Mouse (Mus musculus): ENCODE measurements around the gene Npvf. TPM values are rescaled to one million over a fixed set of nuclear protein-coding genes. Genes with fewer than 3 reads are reported as not detected.

Gene Npvf
- polyA plus RNA-seq, 1 experiment: not detected

- no peaks in the 10 kb centered on the region for H3K36me3 ChIP-seq (ENCODE audit: control insufficient read depth, insufficient read depth)
- H3K79me3 ChIP-seq (ENCODE audit: low read depth): no peaks in the 10 kb centered on the region
- no peak overlapping the region for H3K4me3 ChIP-seq (ENCODE audit: insufficient read depth, poor library complexity, severe bottlenecking)
- no peak overlapping the region for H3ac ChIP-seq (ENCODE audit: control insufficient read depth, insufficient read length, low read depth)
- no peaks in the 10 kb centered on the region for H3K79me2 ChIP-seq (ENCODE audit: control insufficient read depth, insufficient read depth)
- TF ChIP-seq USF1 (IDR thresholded peaks at IDR 0.05; ENCODE audit: low read depth): no peak
- no peak for TF ChIP-seq CTCF (IDR thresholded peaks at IDR 0.05; ENCODE audit: control insufficient read depth, insufficient read depth, insufficient read length)
- TF ChIP-seq MAX (IDR thresholded peaks at IDR 0.05): no peak
- no peak for TF ChIP-seq MYOG (IDR thresholded peaks at IDR 0.05; ENCODE audit: control insufficient read depth, extremely low read depth, insufficient read length)
- no peak for TF ChIP-seq CEBPB (IDR thresholded peaks at IDR 0.05; ENCODE audit: low read depth)
- TF ChIP-seq FOSL1 (IDR thresholded peaks at IDR 0.05; ENCODE audit: insufficient read depth, low read length, poor library complexity, severe bottlenecking): no peak
- no peak for TF ChIP-seq MYOD1 (IDR thresholded peaks at IDR 0.05; ENCODE audit: control insufficient read depth, insufficient read length, low read depth)
- no peaks in the 10 kb centered on the region for H3K27me3 ChIP-seq (ENCODE audit: control insufficient read depth, insufficient read depth, insufficient read length)
Measured at GRCm38 (mm10) chr6:50662925-50663583, 8.8 kb upstream of the Npvf start.

- Histone ChIP-seq H3K4me3 (ENCODE audit: insufficient read depth, poor library complexity, severe bottlenecking) (no peak overlapping the region), H3K27me3 (ENCODE audit: control insufficient read depth, insufficient read depth, insufficient read length) (no peaks in the 10 kb centered on the region), H3K36me3 (ENCODE audit: control insufficient read depth, insufficient read depth) (no peaks in the 10 kb centered on the region), H3ac (ENCODE audit: control insufficient read depth, insufficient read length, low read depth) (no peak overlapping the region), H3K79me3 (ENCODE audit: low read depth) (no peaks in the 10 kb centered on the region), H3K79me2 (ENCODE audit: control insufficient read depth, insufficient read depth) (no peaks in the 10 kb centered on the region)
- TF ChIP-seq MYOD1 (IDR thresholded peaks at IDR 0.05; ENCODE audit: control insufficient read depth, insufficient read length, low read depth) (no peak), CTCF (IDR thresholded peaks at IDR 0.05; ENCODE audit: control insufficient read depth, insufficient read depth, insufficient read length) (no peak), USF1 (IDR thresholded peaks at IDR 0.05; ENCODE audit: low read depth) (no peak), MYOG (IDR thresholded peaks at IDR 0.05; ENCODE audit: control insufficient read depth, extremely low read depth, insufficient read length) (no peak), FOSL1 (IDR thresholded peaks at IDR 0.05; ENCODE audit: insufficient read depth, low read length, poor library complexity, severe bottlenecking) (no peak), CEBPB (IDR thresholded peaks at IDR 0.05; ENCODE audit: low read depth) (no peak), MAX (IDR thresholded peaks at IDR 0.05) (no peak)
Measured at GRCm38 (mm10) chr6:50661729-50662128, 7.5 kb upstream of the Npvf start.

- Histone ChIP-seq H3K36me3 (ENCODE audit: control insufficient read depth, insufficient read depth) (no peaks in the 10 kb centered on the region), H3K79me3 (ENCODE audit: low read depth) (no peaks in the 10 kb centered on the region), H3K79me2 (ENCODE audit: control insufficient read depth, insufficient read depth) (no peaks in the 10 kb centered on the region), H3K27me3 (ENCODE audit: control insufficient read depth, insufficient read depth, insufficient read length) (no peaks in the 10 kb centered on the region), H3K4me3 (ENCODE audit: insufficient read depth, poor library complexity, severe bottlenecking) (no peak overlapping the region), H3ac (ENCODE audit: control insufficient read depth, insufficient read length, low read depth) (no peak overlapping the region)
- TF ChIP-seq USF1 (IDR thresholded peaks at IDR 0.05; ENCODE audit: low read depth) (no peak), MAX (IDR thresholded peaks at IDR 0.05) (no peak), CEBPB (IDR thresholded peaks at IDR 0.05; ENCODE audit: low read depth) (no peak), MYOD1 (IDR thresholded peaks at IDR 0.05; ENCODE audit: control insufficient read depth, insufficient read length, low read depth) (no peak), FOSL1 (IDR thresholded peaks at IDR 0.05; ENCODE audit: insufficient read depth, low read length, poor library complexity, severe bottlenecking) (no peak), CTCF (IDR thresholded peaks at IDR 0.05; ENCODE audit: control insufficient read depth, insufficient read depth, insufficient read length) (no peak), MYOG (IDR thresholded peaks at IDR 0.05; ENCODE audit: control insufficient read depth, extremely low read depth, insufficient read length) (no peak)
Measured at GRCm38 (mm10) chr6:50658466-50658865, 4.2 kb upstream of the Npvf start.

- Histone ChIP-seq H3ac (ENCODE audit: control insufficient read depth, insufficient read length, low read depth) (no peak overlapping the region), H3K4me3 (ENCODE audit: insufficient read depth, poor library complexity, severe bottlenecking) (no peak overlapping the region), H3K79me3 (ENCODE audit: low read depth) (no peaks in the 10 kb centered on the region), H3K27me3 (ENCODE audit: control insufficient read depth, insufficient read depth, insufficient read length) (no peaks in the 10 kb centered on the region), H3K79me2 (ENCODE audit: control insufficient read depth, insufficient read depth) (no peaks in the 10 kb centered on the region), H3K36me3 (ENCODE audit: control insufficient read depth, insufficient read depth) (no peaks in the 10 kb centered on the region)
- TF ChIP-seq MYOD1 (IDR thresholded peaks at IDR 0.05; ENCODE audit: control insufficient read depth, insufficient read length, low read depth) (no peak), FOSL1 (IDR thresholded peaks at IDR 0.05; ENCODE audit: insufficient read depth, low read length, poor library complexity, severe bottlenecking) (no peak), MAX (IDR thresholded peaks at IDR 0.05) (no peak), MYOG (IDR thresholded peaks at IDR 0.05; ENCODE audit: control insufficient read depth, extremely low read depth, insufficient read length) (no peak), USF1 (IDR thresholded peaks at IDR 0.05; ENCODE audit: low read depth) (no peak), CTCF (IDR thresholded peaks at IDR 0.05; ENCODE audit: control insufficient read depth, insufficient read depth, insufficient read length) (no peak), CEBPB (IDR thresholded peaks at IDR 0.05; ENCODE audit: low read depth) (no peak)
Measured at GRCm38 (mm10) chr6:50658018-50658417, 3.8 kb upstream of the Npvf start.

GRCm38 (mm10) chr6:50656426-50656825 is 2.2 kb upstream of the Npvf start:
- no peaks in the 10 kb centered on the region for H3K36me3 ChIP-seq (ENCODE audit: control insufficient read depth, insufficient read depth)
- H3ac ChIP-seq (ENCODE audit: control insufficient read depth, insufficient read length, low read depth): no peak overlapping the region
- H3K4me3 ChIP-seq (ENCODE audit: insufficient read depth, poor library complexity, severe bottlenecking): no peak overlapping the region
- H3K27me3 ChIP-seq (ENCODE audit: control insufficient read depth, insufficient read depth, insufficient read length): peaks cover 7% of the 10 kb centered on the region
- TF ChIP-seq MYOG (IDR thresholded peaks at IDR 0.05; ENCODE audit: control insufficient read depth, extremely low read depth, insufficient read length) (no peak), USF1 (IDR thresholded peaks at IDR 0.05; ENCODE audit: low read depth) (no peak), MYOD1 (IDR thresholded peaks at IDR 0.05; ENCODE audit: control insufficient read depth, insufficient read length, low read depth) (no peak), FOSL1 (IDR thresholded peaks at IDR 0.05; ENCODE audit: insufficient read depth, low read length, poor library complexity, severe bottlenecking) (no peak), CTCF (IDR thresholded peaks at IDR 0.05; ENCODE audit: control insufficient read depth, insufficient read depth, insufficient read length) (no peak), CEBPB (IDR thresholded peaks at IDR 0.05; ENCODE audit: low read depth) (no peak), MAX (IDR thresholded peaks at IDR 0.05) (no peak)
- H3K79me3 ChIP-seq (ENCODE audit: low read depth): no peaks in the 10 kb centered on the region
- H3K79me2 ChIP-seq (ENCODE audit: control insufficient read depth, insufficient read depth): no peaks in the 10 kb centered on the region
